Mouse (Mus musculus) cerebellum, postnatal 4 days (tissue): Measurements from ENCODE around the gene Mfsd6l.
A peak's percentile ranks its signal among the peaks of the same experiment; 100 is the strongest.

Experiments
- DNase-seq, 2 experiments: peaks; one replicate each; pipeline ENCODE4 v3.0.0; 2022; ENCODE audit warnings: low spot score in 2 of 2, mixed read lengths in 1 of 2

Mfsd6l gene

DNA sequence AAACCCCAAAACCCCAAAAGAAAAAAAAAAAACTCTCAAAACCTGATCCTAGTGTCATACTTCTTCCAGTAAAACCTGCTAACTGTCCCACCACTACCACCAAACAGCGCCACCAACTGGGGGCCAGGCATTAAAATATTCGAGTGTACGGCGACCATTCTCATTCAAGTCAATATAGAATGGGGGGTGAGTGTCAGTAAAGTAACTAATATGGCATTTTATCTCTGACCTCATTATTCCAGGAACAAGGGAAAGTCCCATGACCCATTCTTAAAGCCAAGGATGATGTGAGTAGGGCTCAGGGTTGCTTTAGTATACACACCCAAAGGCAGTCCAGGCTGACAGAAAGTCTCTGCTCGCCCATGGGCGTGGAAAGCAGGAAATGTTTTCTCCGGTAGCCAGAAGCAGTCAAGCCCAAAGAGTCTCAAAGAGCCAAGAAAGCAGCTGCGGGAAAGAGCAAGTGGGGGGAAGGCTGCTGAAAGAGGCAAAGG is 2.0 kb upstream of the Mfsd6l start:
- peak in 1 of 2 experiments; percentile 37 for DNase-seq

DNA sequence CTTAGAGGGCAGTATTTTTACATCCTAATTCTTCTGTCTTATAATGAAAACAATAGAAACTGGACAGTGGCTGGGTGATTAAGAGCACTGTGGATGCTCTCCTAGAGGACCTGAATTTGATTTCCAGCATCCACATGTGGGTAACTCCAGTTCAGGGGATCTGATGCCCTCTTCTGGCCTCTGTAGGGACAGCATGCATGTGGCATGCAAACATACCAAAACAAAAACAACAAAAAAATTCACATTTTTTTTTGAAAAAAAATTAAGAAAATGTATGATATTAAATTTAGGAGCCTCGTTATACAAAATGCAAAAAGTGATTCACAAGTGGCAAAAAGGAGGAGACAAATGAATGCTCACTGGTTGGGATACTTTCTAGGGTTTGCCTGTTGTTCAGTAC is 3.6 kb downstream of the Mfsd6l start:
- DNase-seq, result no peak

DNA sequence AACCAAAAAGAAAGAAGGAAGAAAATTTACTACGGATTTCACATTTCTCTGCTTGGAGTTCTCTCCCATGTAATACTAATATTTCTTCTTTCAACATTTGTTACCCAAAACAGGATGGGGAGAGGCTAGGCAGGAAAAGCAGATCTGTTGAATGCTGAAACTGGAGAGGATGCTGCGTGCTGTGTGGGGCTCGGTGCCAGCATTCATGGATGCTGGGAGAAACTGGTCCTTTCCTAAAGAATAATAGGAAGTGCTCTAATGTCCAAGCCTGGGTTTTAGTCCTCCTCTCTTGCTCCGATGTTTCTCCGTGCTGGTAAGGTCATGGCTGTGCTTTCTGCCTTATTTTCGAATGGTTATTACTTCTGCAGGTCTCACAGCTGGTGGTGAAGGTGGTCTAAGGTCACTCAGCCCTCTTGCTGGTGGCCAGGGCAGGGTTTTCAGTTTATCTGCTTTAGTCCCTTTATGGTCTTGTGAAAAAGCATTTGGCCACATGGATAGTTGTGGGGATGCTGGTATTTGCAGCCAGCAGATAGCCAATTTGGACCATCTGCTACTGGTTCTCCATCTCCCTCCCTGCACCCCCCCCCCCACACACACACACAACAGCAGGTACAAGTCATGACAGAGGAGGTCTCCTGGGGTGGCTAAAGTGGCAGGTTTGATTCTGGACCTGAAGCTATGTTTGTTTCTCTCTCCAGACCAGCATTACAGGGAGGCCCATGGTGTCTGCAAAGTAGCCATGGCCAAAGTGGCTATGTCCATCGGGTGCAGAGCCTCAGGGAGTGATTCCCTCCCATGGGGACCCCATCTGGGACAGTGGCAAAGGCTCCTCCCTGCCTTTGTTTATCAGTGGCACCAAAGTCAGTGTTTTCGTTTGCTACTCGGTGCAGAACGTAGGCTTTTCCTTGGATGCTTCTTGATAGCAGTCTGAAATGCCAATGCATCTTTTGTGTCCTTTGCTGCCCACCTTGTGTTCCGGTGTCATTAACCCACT is 6.3 kb downstream of the Mfsd6l start:
- no peak for DNase-seq

DNA sequence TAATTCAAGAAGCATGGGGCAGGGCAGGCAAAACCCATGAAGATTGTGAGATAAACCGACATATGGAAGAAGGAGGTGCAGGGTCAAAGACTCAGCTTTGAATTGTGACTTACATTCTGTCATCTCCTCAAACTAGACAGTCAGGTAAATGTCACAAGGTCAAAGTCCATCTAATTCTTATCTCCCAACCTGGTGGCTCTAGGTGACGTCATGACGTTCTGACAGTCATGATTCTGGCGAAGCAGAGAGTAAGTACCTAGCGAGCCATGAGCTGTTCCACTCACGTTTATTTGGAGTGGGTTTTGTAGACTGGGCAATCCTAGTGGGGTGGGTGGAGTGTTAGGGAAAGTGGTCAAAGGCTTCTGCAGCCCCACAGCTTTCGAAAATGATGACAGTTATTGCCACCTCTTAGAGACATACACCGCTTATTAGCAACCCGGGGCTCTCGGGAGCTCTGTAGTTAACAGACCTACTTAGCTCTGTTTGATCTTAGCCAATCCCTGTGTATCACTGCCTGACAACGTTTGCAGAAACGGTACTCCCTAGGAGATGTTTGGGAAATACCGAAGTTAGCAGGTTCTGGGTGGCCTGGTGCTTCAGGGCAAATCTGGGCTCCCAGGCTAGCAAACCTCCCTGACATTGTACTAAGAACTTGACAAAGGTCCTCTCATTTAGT is 8.5 kb downstream of the Mfsd6l start:
- no peak for DNase-seq

DNA sequence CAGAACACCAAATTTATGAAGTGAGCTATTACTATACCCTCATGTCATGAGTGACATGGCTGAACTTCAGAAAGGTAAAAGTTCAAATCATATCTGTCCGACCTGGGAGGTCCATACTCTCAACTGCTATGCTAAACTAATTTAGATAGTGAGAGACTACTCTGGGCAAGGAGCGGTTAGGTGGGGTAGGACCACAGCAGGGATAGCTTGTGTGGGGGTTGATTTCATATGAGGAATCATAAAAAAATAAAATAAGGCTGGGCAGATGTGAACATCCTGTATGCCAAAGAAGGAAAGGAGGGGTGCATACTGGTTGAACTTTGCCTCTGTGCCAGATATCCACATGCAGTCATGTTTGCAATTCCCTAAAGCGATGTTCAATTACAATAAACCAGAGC is 9.0 kb downstream of the Mfsd6l start:
- no peak for DNase-seq

DNA sequence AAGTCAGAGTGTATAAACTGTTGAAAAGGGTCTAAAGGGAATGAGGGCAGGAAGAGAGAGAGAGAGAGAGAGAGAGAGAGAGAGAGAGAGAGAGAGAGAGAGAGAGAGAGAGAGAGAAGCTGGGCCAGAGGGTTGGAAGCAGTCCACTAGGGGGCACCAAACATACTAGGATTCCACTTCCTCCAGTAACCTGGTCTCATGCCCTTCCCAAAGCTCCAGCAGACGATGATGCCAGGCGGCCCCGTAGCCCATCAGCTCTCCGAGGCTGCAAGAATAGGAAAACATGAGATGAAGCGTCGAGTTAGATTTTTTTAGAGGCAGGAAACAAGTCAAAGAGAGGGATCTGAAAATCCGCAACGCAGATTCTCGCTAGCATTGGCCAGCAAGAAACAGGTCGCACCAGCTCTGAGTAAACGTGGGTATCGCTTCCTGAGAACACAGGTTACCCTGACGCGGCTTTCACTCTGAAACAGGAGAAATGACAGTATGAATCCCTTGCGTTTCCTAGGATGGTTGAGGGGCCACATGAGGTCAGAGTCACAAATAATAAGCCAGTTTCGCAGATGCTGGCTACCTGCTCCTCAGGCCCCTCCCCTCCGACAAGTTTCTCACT is 10.6 kb downstream of the Mfsd6l start:
- peak; percentile 72 to 86 for DNase-seq

DNA sequence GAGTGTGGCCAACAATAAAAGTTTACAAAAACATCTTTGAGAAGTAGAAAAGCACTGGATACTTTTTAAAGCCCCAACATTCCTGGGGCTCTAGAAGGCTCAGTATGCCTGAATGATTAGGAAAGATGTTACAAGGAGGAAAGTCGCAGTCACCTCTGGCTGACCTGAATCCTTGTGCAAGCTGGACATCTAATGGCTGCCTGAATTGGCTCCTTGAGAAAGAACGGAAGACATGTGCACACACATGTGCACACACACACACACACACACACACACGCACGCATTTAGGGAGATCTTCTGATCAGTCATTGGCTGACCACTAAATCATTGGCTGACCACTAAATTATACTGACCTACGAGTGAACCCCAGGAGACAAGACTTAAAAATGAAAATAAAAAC is 14.9 kb downstream of the Mfsd6l start:
- no peak for DNase-seq

DNA sequence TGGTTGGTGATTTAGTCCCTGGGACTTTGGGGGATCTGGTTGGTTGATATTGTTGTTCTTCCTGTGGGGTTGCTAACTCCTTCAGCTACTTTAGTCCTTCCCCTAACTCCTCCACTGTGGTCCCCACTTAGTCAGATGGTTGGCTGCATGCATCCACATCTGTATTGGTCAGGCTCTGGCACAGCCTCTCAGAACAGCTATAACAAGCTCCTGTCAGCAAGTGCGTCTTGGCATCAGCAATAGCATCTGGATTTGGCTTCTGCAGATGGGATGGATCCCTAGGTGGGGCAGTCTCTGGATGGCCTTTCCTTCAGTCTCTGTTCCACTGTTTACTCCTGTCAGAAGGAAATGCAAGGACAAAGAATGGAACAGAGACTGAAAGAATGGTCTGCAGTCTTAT is 21.1 kb downstream of the Mfsd6l start:
- DNase-seq, result no peak

DNA sequence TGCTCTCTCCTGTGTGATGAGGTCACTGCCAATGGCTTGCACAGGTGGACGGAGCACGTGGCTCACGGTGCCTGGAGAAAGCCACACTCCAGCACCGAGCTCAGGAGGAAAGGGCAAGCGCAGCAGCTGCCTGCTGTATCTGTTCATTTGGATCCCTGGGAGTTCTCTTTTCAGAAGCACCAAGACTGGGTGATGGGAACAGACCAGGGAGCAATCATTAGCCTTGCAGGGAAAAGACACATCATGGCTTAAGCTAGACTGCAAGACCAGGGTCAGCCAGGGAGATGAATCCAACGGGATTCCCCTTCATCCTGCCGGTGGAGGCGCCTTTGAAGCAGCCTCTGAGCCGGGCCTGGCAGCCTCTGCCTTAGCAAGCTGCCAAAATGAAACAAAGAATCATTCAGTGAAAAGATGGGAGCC is 23.5 kb downstream of the Mfsd6l start:
- peak in 1 of 2 experiments; percentile 75 for DNase-seq

DNA sequence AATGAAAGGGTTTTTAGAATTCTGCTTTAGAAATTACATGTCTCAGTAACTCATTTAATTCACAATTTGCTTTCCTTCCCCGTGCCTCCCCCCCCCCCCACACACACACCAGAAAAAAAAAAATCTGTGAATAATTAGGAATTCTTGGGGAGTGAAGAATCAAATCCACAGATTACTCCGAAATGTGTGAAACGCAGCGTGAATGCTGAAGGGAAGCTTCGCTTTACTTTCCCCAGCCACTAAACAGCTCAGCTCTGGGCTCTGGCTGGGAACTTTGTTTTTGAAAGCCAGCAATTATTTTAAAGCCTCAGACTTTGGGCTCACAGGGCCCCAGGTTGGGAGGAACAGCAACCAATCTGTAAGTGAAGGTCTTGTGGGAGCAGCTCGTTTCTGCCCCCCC is 24.6 kb downstream of the Mfsd6l start:
- DNase-seq, result no peak

DNA sequence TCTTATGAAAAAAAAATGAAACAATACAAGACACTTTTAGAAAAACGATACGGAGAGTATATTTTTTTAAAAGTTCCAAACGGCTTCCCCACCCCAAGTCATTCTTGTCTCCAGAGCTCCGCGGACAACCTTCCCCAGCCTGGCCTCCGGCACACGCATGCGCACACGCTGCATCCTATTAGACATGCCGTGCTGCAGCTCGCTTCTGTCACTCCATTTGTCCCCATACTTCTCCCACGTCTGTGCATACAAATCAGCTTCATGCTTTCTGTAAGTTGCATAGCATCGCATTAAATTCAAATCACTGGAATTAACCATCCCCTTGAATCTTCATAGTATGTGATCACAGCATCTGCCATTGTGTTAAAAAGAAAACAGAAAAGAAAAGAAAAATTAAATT is 27.2 kb downstream of the Mfsd6l start:
- DNase-seq, result peak in 1 of 2 experiments; percentile 42

DNA sequence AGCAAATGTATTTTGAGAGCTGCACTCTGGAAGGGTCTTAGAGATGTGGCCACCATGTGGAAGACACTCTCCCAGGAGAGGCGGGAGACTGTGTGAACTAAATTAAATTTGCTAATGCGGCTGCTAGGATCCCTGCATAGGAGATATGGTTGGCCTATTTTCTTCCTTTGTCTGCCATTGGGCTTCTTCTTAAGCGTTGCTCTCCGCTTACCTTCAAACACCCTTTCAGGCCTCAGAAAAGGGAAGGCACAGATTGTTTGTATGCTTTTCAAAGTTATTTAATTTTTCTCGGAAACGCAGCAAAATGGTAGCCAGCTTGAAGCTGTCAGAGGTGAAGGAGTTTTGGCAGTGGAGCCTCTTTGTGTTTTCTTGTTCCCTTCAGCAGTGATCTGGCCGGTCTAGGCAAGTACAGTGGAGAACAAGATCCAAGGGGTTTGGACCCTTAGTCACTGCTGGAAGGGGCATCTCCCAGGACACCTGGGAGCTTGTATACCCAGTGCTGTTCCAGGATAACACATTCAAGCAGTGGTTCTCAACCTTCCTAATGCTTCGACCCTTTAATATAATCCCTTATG is 28.0 kb downstream of the Mfsd6l start:
- no peak for DNase-seq

DNA sequence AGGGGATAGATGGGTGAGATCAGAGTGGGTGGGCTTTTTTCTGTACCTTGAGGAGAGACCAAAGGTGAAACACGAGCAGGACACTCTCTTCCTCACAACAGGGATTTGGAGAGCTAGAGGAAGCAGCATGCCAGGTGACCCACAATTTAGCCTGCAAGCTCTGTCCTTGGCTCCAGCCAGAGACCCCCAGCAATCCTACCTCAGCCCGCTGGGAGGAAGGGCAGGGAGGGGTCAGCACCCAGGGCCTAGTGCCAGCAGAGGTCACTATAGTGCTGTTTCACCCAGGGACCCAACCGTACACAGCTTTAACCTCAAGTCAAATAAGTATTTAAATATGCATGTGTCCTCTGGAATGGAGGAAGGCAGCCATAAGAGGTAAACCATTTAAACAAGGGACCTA is 29.9 kb downstream of the Mfsd6l start:
- no peak for DNase-seq

DNA sequence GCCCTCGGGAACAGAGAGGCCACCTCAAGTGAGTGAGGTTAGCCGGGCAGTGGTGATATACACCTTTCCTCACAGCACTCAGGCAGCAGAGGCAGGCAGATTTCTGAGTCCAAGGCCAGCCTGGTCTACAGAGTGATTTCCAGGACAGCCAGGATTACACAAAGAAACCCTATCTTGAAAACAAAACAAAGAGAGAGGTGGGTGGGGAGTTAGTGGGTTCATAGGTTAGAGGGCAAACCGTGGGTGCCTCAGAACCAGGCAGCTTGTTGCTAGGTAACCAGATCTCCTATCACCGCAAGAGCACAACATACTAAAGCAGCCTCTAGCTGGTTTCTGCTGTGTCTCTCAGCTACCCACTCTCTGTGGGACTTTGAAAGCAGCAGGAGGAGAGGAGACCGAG is 30.7 kb downstream of the Mfsd6l start, which contains the start of gene Ccdc42:
Gene Ccdc42, plus strand, starts transcription at position 301 of the 400 bp plus-strand sequence.
- no peak for DNase-seq

DNA sequence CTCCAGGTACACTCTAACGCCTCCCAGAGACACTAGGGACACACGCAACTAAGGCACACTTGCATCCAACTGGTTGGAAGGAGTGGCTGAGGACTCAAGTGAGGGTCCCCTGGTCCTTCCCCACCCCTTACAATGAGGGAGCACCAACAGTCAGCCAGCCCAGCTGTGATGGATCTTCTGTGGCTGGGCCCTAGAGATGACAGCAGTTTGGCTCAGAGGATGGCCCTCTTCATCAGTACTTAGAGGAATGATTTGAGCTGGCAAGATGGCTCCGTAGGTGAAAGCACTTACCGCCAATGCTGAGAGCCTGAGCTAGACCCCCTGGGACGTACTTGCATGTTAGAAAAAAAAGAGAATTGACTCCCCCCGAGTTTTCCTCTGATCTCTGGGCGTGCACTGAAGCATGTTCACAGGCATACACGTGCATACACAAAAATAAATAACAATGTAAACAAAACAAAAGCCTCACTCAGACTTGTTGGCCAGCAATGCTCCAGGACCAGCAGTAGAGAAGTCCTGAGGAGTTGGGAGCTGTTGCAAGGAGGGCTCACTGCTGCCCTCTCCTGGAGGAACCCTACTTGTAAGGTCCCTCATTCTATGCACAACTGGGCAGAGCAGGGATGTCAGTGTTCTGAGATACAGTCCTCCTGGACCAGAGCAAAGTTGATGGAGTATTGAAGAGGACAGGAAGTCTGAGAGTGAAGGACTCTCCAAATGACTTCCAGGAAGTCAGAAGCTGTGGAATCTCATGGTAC is 33.2 kb downstream of the Mfsd6l start:
- peak; percentile 43 to 74 for DNase-seq

DNA sequence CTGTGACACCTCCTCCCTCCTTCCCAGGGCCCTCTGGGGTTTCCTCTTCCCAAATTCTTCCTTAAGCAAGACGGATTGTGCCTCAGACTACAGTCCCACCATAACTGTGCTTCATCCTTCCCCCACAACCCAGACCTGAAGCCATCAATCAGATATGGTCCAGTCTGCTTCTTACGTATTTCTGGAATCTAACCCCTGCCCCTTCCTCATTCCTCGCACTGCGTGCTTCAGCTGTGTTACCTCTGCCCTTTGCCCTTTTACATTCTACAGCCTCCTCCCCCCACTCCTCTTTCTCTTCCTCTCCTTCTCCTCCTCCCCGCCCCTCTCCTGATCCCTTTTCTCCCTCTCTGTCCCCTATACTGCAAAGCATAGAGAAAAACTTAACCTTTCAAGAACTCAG is 35.7 kb downstream of the Mfsd6l start:
- no peak for DNase-seq

DNA sequence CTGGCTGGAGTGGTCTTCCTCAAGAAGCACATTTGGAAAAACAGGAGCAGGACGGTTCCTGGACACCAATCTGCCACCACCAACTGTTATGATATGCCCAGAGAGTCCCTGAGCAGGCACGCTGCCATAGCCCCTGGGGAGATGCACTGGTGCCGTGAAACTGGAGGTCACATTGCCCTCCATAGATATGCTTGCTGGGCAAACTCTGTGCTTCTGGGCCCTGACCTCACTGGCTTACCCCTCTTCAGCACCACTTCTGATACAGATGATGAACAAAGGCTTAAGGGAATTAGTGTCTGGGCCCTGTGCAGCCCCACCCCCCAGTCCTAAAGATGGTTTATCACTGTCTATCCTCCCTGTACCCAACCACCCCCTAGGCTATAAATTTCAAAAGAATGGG is 37.3 kb downstream of the Mfsd6l start:
- DNase-seq, result no peak

DNA sequence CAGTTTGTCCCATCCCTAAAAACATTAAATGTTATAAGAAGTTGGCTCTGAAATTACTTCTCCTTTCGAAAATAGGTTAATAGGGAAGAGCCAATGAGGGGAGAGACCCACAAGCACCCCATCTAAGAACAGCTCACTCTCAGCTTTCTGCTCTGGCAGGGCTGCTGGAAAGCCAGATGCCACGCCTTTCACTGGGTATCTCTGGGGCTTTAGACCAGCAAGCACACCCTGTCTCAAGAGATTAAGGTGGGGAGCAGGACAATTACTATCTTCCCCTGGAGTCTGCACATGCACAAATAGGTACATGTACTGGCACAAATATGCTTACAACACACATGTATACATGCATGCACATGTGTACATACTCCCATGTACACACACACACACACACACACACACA is 41.9 kb downstream of the Mfsd6l start:
- no peak for DNase-seq

DNA sequence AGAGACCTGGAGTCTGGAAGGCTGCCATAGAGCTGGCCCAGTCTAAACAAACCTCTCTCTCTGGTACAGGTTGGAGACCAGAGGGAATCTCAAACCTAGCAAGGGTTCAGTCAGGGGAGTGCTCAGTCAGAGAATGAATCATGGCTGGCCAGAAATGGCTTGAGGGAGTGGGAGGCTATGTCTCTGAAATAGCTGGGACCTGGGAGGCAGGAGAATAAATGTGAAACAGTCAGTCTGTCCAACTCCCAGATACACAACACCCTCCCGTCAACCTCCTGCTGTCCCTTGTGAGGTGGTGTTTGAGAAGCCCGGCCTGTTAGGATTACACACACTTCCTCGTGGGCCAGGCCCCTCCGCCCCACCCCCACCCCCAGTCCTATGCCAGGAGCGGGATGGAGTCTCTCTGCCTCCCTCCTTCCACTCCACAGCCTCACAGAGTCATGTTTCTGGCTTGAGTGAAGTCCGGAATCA is 44.6 kb downstream of the Mfsd6l start:
- DNase-seq, result no peak

DNA sequence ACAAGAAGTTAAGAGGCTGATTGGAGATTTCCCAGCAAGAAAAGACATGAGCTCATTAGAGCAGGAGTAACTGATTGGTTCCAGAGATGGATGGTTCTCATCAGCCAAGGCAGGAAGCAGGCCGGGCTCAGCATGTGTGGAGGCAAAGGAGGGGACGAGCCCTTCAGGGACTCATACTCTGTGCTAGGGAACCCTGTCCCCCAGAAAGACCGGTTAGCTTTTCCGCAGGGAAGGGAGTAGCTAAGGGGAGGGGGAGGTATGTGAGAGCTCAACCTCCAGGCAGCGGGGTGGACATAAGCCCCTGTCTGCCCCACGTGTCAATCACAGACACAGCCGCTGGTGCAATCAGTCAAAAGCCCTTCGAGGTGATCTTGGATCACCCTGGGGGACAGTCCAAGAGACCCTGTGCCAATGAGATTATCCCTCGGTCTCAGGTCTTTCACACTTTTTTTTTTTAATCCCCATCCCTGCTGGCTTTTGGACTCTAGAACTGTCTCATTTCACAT is 45.6 kb downstream of the Mfsd6l start:
- no peak for DNase-seq
